Mouse (Mus musculus) lung, adult 18-20 months (tissue): ENCODE measurements around the gene Rab11fip4.

Experiments
- DNase-seq, 2 experiments: peaks; one replicate each; pipeline ENCODE4 v3.0.0; 2022; ENCODE audit warnings: mixed read lengths in 2 of 2

Rab11fip4 gene

DNA sequence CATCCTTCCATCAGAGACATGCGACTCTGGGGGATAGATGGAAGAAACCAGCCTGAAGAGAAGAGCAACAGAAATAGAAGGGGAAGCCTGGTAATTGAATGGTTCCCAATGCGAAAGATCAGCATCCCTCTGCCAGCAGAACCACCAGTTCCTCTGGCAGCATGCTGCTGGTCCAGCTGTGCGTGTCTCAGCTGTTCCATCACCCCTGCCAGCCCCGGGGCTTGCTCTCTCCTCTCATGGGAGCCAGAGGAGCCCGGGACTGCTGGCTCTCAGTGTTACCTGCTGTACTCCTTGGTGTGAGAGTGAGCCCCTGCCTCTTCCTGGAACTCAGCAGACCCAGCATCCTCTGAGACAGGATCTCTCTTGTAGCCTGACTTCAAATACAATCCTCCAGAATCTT, 24.9 kb downstream of the Rab11fip4 start:
- DNase-seq, result no peak

GRCm38 (mm10) chr11:79617991-79618390, 27.0 kb downstream of the Rab11fip4 start:
- DNase-seq, result no peak

GRCm38 (mm10) chr11:79623029-79623428, 32.0 kb downstream of the Rab11fip4 start:
- DNase-seq, result peak; percentile 47 to 51

- DNase-seq, result peak; percentile 45 to 63
These were observed 33.8 kb downstream of the Rab11fip4 start for GRCm38 (mm10) chr11:79624801-79625302.

DNA sequence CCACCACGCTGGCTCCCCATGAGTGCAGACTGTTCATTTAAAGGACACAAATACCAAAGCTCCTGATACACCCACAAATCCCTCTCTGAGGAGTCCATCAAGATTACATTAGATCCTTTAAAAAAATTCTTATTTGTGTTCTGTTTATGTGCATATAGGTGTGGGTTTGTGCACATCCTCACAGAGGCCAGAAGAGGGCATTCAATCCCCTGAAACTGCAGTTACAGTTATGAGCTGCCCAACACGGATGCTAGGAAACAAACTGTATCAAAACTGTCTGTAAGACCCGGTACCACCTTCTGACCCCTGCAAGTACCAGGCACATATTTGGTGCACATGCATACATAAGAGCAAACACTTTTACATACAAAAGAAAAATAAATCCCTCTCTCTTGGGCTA, 37.7 kb downstream of the Rab11fip4 start:
- no peak for DNase-seq

DNA sequence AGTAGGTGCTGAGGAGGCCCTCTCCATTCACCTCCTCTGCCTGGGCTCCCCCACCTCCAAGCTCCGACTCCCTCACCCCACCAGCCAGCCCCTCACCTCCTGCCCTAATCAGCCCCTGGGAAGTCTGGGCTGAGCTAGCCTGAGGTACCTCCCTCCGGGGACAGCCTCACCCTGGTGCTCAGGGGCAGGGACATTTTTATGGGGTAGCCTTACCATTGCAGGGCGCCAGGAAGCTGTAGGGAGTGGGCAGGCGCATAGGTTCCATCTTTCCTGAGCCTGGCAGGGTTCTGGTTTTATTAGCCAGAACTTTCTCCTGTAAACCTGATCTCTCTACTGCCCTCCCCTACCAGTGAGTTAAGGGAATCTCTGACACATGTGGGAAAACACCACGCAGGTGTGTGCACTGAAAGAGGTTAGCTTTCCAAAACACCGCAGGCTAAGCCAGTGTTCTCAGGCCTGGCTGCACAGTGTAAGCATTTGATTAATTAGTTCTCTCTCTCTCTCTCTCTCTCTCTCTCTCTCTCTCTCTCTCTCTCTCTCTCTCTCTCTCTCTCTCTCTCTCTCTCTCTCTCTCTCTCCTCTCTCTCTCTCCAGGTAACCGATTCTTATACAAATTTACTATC, 38.9 kb downstream of the Rab11fip4 start:
- DNase-seq, result no peak

DNA sequence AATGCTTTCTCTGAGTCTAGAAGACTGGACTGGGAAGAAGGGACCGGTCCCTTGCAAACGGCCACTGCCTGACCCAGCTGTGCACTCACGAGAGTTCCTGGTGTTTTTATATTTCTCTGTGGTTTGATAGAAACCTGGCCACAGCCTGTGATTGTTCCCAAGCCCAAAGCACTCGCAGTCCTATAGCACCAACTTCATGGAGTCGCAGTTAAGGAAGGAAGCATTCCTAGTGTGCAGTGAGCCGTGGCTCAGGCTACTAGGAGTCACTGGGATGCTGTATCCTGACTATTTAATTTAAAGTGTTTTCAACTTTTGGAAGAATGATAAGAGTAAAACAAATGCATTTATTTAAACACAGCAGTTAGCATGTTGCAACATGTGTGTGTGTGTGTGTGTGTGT, 39.5 kb downstream of the Rab11fip4 start:
- no peak for DNase-seq

- DNase-seq, result no peak
These were observed 42.4 kb downstream of the Rab11fip4 start for GRCm38 (mm10) chr11:79633366-79633765.

DNA sequence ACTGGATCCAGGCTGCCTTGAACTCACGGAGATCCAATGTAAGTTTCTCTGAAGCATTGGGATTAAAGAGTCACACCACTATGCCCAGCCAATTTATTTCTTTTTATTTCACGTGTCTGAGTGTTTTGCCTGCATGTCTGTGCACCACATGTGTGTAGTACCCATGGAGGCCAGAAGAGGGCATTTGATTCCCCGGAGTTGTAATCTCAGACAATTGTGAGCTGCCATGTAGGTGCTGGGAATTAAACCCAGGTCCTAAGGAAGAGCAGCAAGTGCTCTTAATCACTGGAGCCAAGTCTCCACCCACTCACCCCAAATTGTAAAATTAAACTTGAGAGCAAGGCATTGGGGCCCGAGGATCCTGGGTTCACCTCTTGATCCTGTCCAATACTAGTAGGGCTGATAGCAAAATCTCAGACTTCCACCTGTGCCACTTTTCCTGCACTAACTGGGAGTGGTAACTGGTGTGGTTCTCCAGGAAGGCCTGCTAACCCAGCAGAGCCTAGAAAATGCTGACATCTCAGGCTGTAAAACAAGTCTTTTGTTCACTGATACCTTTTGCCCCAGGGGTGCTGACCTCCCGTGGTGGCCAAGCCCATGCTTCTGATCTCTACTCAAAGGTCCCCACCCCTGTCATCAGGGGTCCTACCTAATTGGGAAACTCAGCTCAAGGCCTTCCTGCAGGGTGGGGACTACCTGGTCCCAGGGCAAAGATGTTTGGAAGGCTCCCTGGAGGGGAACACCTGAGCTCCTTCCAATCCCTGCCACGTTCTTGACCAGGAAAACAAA, 44.8 kb downstream of the Rab11fip4 start:
- no peak for DNase-seq

- DNase-seq, result no peak
These were observed 45.5 kb downstream of the Rab11fip4 start for GRCm38 (mm10) chr11:79636481-79636880.

GRCm38 (mm10) chr11:79638691-79639090, 47.7 kb downstream of the Rab11fip4 start:
- DNase-seq, result no peak

- no peak for DNase-seq
These were observed 50.1 kb downstream of the Rab11fip4 start for GRCm38 (mm10) chr11:79640940-79641733.

GRCm38 (mm10) chr11:79643730-79644129, 52.7 kb downstream of the Rab11fip4 start:
- DNase-seq, result no peak

DNA sequence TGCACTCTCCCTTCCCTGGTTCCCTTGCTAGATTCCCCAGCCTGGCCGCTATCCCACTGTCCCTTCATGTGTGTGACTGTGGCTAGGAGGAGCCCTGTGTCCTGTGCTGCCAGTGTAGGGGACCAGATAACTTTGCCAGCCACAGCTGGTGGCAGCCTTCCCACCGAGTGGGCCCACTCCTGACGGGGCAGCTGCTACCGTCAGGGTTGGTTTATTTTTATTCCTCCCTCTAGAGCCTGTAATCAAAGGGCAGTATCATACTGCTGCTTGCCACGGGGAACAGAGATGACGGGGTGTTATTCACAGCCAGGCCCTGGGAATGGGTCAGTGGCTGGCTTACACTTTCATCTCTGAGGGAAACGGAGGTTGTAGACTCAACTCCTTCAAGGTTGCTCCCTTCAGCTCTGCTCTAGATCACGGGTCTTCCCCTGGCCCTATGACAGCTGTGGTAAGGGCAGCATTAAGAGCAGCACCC, 53.7 kb downstream of the Rab11fip4 start:
- no peak for DNase-seq

DNA sequence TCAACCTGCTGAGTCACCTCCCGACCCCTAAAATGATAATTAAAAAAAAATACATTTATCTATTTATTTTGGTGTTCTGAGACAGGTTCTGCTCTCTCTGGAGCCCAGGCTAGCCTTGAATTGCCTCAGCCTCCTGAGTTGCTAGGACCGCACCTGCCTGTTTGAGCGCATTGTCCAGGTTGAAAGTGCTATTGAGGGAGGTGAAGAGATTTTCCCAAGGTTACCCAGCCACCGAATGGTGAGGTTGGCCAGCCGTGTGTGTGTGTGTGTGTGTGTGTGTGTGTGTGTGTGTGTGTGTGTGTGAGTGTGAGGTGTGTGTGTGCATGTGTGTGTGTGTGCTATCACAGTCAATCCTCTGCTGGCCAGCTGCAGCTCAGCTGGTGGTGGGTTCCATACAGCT, 55.0 kb downstream of the Rab11fip4 start:
- DNase-seq, result no peak

DNA sequence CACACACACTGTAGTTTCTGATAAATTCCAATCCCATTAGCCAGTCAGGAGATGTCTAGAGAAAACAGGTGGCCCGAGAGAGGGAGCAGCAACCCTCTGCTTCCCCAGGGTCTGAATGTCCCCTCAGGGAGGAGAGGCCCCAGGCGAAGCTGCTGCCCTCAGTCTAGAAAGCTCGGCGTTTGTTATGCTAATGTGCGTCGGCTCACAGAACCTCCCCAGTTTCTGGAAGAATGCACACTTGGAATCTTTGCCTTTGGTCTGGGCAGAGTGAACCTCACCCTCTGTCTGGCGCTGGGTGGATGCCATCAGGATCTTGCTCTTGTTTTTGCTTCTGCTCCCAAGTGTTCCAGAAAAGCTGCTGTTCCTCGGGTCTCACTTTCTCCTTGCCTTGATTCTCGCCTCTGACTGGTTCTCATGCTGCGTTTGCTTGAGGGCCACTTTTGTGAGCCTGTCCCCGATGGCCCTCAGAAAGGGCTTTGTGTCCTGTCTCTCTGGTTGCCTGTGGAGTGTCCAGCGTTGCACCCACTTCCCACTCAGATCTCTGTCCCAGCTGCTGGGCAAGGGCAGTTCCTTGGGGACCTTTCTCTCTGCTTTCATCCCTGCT, 55.6 kb downstream of the Rab11fip4 start:
- DNase-seq, result no peak

- no peak for DNase-seq
These were observed 56.1 kb downstream of the Rab11fip4 start for GRCm38 (mm10) chr11:79647071-79647501.

DNA sequence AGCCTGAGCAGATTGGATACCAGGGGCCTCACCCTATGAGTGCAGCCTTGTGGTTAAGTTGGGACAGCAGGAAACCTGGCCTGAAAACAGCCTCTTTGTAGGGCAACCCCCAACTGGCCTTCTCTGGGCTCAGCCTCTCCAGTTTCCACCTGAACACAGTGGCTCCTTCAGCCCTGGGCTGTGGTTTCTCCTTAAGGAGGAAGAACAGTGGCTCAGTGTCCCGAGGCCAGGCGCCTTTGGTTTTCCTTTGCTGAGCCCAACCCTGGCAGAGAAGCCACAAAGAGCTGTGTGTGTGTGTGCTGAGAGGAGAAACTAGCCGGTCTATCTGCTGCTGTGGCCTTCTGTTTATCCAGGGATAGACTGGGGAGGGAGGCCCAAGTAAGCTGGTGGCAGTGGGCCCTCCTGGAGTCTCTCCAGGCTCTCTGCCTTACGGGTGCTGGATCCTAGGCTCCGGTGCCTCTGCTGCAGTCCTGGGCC, 59.4 kb downstream of the Rab11fip4 start:
- DNase-seq, result peak; percentile 25 to 43

GRCm38 (mm10) chr11:79652257-79652656, 61.2 kb downstream of the Rab11fip4 start:
- no peak for DNase-seq

- DNase-seq, result no peak
These were observed 62.0 kb downstream of the Rab11fip4 start for GRCm38 (mm10) chr11:79652921-79653575.

- DNase-seq, result no peak
These were observed 63.4 kb downstream of the Rab11fip4 start for GRCm38 (mm10) chr11:79654407-79654831.

DNA sequence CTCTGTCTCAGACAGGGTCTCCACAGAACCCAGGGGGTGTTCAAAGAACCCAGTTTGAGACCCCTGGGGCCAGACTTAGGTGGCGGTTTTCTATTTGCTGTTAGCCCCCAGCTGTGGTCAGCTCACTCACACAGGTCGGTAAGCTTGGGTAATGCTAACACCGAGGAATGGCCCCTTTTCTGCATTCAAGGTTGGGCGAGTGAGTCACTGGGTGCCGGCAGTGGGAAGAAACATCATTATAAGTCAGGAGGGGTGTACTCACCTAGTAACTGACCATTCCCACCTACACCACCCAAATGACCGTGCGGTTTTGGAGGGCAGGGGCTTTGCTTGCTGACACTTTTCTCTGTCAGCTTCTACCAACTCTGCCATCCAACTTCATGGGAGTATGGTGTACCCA, 64.6 kb downstream of the Rab11fip4 start:
- DNase-seq, result no peak
